Mouse (Mus musculus) heart, embryonic 14.5 days (tissue): ENCODE results near the gene Txnrd1. TPM values are rescaled to one million over a fixed set of nuclear protein-coding genes. Genes with fewer than 3 reads are reported as not detected.

ENCODE experiments used
- ATAC-seq: fragments of 200-750 bp; cut with Nextera tagmentation; 2 replicates; pipeline ENCODE4 v1.8.0; 2017; ENCODE audit warnings: low read depth, moderate TSS enrichment; ENCODE audit not compliant: insufficient number of reproducible peaks, insufficient read depth, low FRiP score
- H3K27ac ChIP-seq, 2 experiments: fragments of 200-500 bp in 1 of 2; fragments of 300-500 bp in 1 of 2; sonication (generic) in 1 of 2; replicated peaks in 1 of 2; 2 replicates each; pipeline ENCODE4 v1.5.1; 2012 to 2014; ENCODE audit warnings: low read depth in 2 of 2, low read length in 2 of 2, control low read depth in 1 of 2, mild to moderate bottlenecking in 1 of 2, mixed read lengths in 1 of 2; ENCODE audit not compliant: control insufficient read depth in 1 of 2, insufficient read depth in 1 of 2
- H3K27me3 ChIP-seq: fragments of 300-500 bp; sonication (generic); 2 replicates; pipeline ENCODE4 v1.6.1; 2014; ENCODE audit warnings: mild to moderate bottlenecking, low read length, control low read depth; ENCODE audit not compliant: control insufficient read depth, insufficient read depth
- H3K36me3 ChIP-seq: fragments of 300-500 bp; sonication (generic); 2 replicates; pipeline ENCODE4 v1.6.1; 2014; ENCODE audit warnings: mild to moderate bottlenecking, control low read depth, low read length, mixed read lengths; ENCODE audit not compliant: control insufficient read depth, insufficient read depth
- H3K4me1 ChIP-seq, 2 experiments: fragments of 200-500 bp in 1 of 2; fragments of 300-500 bp in 1 of 2; sonication (generic) in 1 of 2; 2 replicates each; pipeline ENCODE4 v1.6.1; 2012 to 2014; ENCODE audit warnings: low read length in 2 of 2, control low read depth in 1 of 2, mixed read lengths in 1 of 2; ENCODE audit not compliant: control insufficient read depth in 2 of 2, insufficient read depth in 2 of 2
- H3K4me2 ChIP-seq: fragments of 300-500 bp; sonication (generic); 2 replicates; pipeline ENCODE4 v1.6.1; 2014; ENCODE audit warnings: mild to moderate bottlenecking, low read length
- H3K4me3 ChIP-seq, 2 experiments: fragments of 200-500 bp in 1 of 2; fragments of 300-500 bp in 1 of 2; sonication (generic) in 1 of 2; 2 replicates each; pipeline ENCODE4 v1.5.1; 2012 to 2014; ENCODE audit warnings: low read length in 2 of 2, mild to moderate bottlenecking in 2 of 2, control low read depth in 1 of 2, low read depth in 1 of 2, moderate library complexity in 1 of 2; ENCODE audit not compliant: control insufficient read depth in 1 of 2, insufficient read depth in 1 of 2
- H3K9ac ChIP-seq: fragments of 300-500 bp; sonication (generic); 2 replicates; pipeline ENCODE4 v1.6.1; 2014; ENCODE audit warnings: mild to moderate bottlenecking, low read length
- H3K9me3 ChIP-seq: fragments of 300-500 bp; sonication (generic); 2 replicates; pipeline ENCODE4 v1.6.1; 2016; ENCODE audit warnings: low read length, control low read depth; ENCODE audit not compliant: control insufficient read depth
- WGBS: fragments of 180-500 bp; shearing (Covaris S2); extraction: QIAGEN DNeasy Blood & Tissue Kit; methylation state at CpG from one replicate; pipeline ENCODE4 v1.1.7; 2014; 5-methylcytosine and 5-hydroxymethylcytosine counted together
- polyA plus RNA-seq: library from polyadenylated mRNA; unstranded; fragments of >200 nt; fragmentation: Nextera tagmentation; extraction: Ambion mirVana; gene quantifications from 2 replicates; pipeline ENCODE4 v1.2.1, GENCODE M21; 2014

Txnrd1 gene
- polyA plus RNA-seq, 1 experiment from 2014 or later = 74.3 TPM

DNA sequence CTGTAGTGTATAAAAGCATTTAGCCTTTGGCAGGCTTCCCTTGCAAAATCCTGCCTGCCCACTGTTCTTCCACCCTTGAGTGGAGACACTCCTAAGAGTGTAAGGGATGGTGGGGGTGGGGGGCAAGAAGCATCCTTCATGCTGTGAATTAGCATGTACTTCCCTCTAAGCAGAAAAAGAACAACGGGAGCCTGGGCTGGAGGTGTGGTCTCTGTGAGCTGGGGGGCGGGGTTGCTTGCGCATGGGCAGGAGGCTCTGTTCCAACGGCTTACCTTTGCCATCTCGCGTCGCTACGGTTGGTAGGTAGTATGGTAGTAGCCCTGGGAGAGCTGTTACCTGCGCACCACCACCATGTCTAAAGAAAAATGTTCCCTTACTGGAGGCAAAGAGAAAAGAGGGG lies 32.6 kb downstream of the Txnrd1 start, which contains the start of gene Eid3:
TSS of gene Eid3 (plus strand) at position 271 of the 400 bp plus-strand sequence.
- H3K4me2 ChIP-seq = no peak within 1 kb of the TSS
- H3K36me3 ChIP-seq = peaks cover 49% of the 10 kb centered on the region
- H3K9ac ChIP-seq = no peak within 1 kb of the TSS
- H3K27me3 ChIP-seq = no peaks in the 10 kb centered on the region
- H3K9me3 ChIP-seq = no peaks in the 10 kb centered on the region
- no peak within 1 kb of the TSS for H3K27ac ChIP-seq
- ATAC-seq = no peak
- peaks cover 7 to 32% of the 10 kb centered on the region in 2 experiments for H3K4me1 ChIP-seq
- 69% methylated on average over 9 of the region's 9 CpGs for WGBS
- H3K4me3 ChIP-seq = no peak within 1 kb of the TSS

DNA sequence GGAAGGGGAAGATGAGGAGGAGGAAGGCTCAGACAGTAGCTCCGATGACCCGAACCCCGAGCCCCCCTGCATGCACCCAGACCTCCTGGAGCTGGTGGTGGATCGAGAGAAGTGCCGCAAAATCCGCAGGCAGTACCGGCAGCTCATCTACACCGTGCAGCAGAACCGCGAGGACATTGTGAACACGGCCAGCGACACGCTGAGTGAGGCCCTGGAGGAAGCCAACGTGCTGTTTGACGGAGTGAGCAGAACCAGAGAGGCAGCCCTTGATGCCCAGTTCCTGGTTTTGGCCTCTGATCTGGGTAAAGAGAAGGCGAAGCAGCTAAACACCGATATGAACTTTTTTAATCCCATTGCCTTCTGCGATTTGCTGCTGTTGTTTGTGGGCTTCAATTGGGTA lies 33.1 kb downstream of the Txnrd1 start:
- 91% methylated on average over 18 of the region's 18 CpGs for WGBS
- Histone ChIP-seq H3K36me3 (peaks cover 49% of the 10 kb centered on the region), H3K4me2 (no peak overlapping the region), H3K27ac (no peak overlapping the region), H3K27me3 (no peaks in the 10 kb centered on the region), H3K4me1 (peaks cover 7 to 29% of the 10 kb centered on the region in 2 experiments), H3K9ac (no peak overlapping the region), H3K9me3 (no peaks in the 10 kb centered on the region), H3K4me3 (no peak overlapping the region)
- ATAC-seq = no peak

DNA sequence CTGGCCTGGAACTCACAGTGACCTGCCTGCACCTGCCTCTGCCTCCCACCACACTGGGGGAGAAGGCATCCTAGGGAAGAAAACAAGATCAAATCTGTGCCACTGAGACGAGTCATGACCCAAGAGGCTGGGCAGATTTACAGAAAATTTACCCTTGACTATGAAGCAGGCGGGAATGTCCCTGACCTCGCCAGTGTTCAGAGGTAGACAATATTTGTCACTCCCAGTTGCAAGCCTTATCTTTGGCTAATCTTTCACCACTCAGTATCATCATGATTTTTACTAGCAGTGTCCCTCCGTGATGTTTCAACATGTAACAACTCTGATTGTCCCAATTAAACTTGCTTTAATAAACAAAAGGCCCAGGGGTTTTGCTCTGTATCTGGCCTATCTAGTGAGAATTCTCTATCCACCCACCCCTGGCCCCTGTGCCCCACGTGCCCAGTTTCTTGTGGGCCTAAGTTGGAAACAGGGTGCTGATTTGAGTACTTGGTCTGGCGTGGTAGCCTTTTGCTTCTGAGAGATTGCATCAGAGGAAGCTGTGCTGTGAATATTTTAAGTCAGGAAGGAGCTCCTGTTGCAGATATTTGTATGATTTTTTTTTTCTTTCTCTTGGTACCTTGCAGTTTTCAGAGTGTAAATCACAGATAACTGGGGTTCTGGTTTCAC lies 34.8 kb downstream of the Txnrd1 start:
- Histone ChIP-seq H3K27me3 (no peaks in the 10 kb centered on the region), H3K36me3 (peaks cover 46% of the 10 kb centered on the region), H3K9me3 (no peaks in the 10 kb centered on the region), H3K4me3 (no peak overlapping the region), H3K4me2 (no peak overlapping the region), H3K27ac (no peak overlapping the region), H3K9ac (no peak overlapping the region), H3K4me1 (peaks cover 8 to 29% of the 10 kb centered on the region in 2 experiments)
- 79% methylated on average over 6 of the region's 6 CpGs for WGBS
- ATAC-seq = no peak

DNA sequence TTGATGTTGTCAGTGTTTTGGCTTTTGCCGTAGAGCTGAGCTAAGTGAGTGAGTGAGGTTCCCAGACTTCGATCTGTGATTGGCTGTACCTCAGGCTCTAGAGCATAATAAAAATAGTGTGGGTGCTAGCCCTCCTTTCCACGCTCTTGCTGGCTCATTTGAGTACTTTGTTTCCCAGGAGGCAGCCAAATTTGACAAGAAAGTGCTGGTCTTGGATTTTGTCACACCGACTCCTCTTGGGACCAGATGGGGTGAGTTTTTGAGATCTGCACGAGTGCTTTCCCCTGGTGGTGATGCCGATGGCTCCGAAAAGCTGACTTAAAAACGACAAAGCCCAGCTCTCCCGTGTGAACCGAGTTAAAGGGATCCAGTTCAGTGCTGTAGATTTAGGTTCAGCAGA lies 41.7 kb downstream of the Txnrd1 start:
- no peak overlapping the region for H3K4me3 ChIP-seq
- peaks cover 11 to 12% of the 10 kb centered on the region in 2 experiments for H3K4me1 ChIP-seq
- H3K36me3 ChIP-seq = peaks cover 63% of the 10 kb centered on the region
- no peak overlapping the region for H3K9ac ChIP-seq
- H3K27me3 ChIP-seq = no peaks in the 10 kb centered on the region
- no peaks in the 10 kb centered on the region for H3K9me3 ChIP-seq
- H3K4me2 ChIP-seq = no peak overlapping the region
- 89% methylated on average over 10 of the region's 10 CpGs for WGBS
- ATAC-seq = no peak
- no peak overlapping the region for H3K27ac ChIP-seq

DNA sequence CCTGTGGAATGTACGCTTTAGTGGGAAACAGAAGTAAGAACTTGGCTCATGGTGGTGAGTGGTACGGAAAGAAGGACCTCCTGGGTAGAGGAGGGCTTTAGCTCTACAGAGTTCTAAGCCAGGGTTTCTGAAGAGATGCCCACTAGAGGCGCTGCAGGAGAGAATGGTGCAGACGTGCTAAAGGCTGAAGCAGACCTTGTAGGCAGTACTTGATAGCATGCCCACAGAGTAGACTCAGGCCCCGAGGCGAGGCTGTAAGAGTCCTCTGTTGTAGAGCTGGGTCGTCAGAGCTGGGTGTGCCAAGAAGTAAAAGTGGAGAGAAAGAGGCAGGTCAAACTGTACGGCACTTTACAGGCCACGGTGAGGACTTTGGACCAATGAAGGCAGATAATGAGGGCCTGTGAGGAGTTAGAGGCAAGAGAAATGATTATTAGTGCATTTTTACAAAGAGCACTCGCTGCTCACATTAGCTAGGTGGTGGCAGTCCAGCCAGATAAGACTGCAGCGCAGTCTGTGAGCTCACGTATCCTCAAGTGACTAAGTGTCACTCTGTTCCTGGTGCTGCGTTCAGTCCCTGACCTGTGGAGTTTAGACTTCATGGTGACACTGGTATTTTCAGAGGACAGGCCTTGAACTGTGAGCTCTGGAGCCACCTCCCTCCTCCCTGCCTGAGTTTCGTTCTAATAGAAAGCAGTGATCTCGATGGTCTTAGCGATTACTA lies 42.5 kb downstream of the Txnrd1 start:
- Histone ChIP-seq H3K4me2 (no peak overlapping the region), H3K4me1 (peaks cover 11 to 12% of the 10 kb centered on the region in 2 experiments), H3K27me3 (no peaks in the 10 kb centered on the region), H3K27ac (no peak overlapping the region), H3K9ac (no peak overlapping the region), H3K4me3 (no peak overlapping the region), H3K36me3 (peaks cover 71% of the 10 kb centered on the region), H3K9me3 (no peaks in the 10 kb centered on the region)
- ATAC-seq = no peak
- 64% methylated on average over 16 of the region's 16 CpGs for WGBS

DNA sequence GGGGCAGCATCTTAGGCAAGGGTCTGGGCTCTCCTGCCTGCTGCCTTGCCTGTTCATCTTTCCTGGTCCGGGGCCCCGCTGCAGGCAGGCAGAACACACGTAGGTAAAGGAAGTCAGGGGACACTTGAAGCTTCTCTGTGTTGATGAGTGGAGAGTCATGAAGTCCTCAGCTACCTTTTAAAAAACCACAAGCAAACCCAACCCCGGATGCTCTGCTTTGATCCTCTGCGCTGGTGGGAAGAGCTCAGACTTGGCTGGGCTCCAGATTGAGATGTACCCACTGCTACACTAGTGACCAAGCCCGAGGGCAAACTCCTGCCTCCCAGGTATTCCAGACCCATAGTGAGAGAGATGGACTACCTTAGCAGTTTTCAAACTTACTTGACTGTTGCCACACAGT lies 53.6 kb downstream of the Txnrd1 start:
- H3K36me3 ChIP-seq = peaks cover 91% of the 10 kb centered on the region
- no peak overlapping the region for H3K4me3 ChIP-seq
- no peak overlapping the region for H3K27ac ChIP-seq
- no peaks in the 10 kb centered on the region for H3K27me3 ChIP-seq
- ATAC-seq = no peak
- peaks cover 9 to 21% of the 10 kb centered on the region in 2 experiments for H3K4me1 ChIP-seq
- 90% methylated on average over 6 of the region's 6 CpGs for WGBS
- no peak overlapping the region for H3K9ac ChIP-seq
- H3K4me2 ChIP-seq = no peak overlapping the region
- H3K9me3 ChIP-seq = no peaks in the 10 kb centered on the region

DNA sequence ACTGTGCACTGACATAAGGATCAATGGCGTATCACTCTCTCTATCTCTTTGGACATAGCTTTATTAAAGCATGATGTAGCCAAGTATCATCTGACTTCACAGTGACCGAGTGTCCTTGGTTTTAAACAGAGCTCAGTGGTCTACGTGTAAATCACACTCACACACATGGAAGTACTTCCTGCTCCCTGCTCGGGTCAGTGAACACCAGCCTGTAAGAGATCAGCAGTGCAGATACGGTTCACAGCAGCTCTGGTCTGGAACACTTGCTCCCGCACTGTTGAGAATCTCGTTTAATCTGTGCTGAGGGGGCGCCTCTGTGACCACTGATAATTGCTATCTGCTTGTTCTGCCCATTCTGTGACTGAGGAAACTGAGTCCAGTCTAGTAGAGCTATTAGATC lies 54.8 kb downstream of the Txnrd1 start:
- peaks cover 91% of the 10 kb centered on the region for H3K36me3 ChIP-seq
- H3K9ac ChIP-seq = no peak overlapping the region
- no peak for ATAC-seq
- no peak overlapping the region for H3K4me3 ChIP-seq
- H3K4me2 ChIP-seq = no peak overlapping the region
- WGBS = 69% methylated on average over 8 of the region's 8 CpGs
- H3K27ac ChIP-seq = peak overlapping the region in 1 of 2 experiments; percentile 80; a peak in 2 of 4 replicates
- H3K4me1 ChIP-seq = peaks cover 9 to 21% of the 10 kb centered on the region in 2 experiments
- no peaks in the 10 kb centered on the region for H3K27me3 ChIP-seq
- H3K9me3 ChIP-seq = no peaks in the 10 kb centered on the region
